In the genomic region with DNA sequence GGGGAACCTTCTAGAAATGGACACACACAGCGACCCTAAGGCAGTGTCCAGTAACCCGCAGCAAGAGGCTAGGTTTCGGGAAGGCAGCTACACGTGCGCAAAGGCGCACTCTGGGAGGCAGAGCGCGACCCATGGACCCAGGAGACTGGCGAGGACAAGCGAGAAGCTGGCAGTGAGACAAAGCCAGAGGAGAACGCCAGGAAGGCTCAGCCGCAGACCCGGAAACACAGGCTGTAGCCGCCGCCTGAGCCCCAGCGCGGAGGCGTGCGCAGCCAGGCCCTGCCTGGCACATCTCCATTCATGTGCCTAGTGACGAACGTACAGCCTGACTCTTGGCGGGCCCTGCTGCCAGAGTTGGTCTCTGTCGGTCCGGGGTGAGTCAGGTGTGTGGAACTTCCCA, we compare ENCODE assay signal across 8 mouse cellular contexts. TPM values are rescaled to one million over a fixed set of nuclear protein-coding genes. Genes with fewer than 3 reads are reported as not detected.
DNase-seq lines count a peak whose midpoint lies in the region; ATAC-seq lines count a peak whose summit lies in the region.

No protein-coding gene starts in this region.

- peaks cover 69% of the 10 kb centered on the region for H3K27me3 ChIP-seq in forebrain, embryonic 11.5 days (ENCODE audit: control insufficient read depth, insufficient read depth, low read length)
- peaks cover 100% of the 10 kb centered on the region for H3K27me3 ChIP-seq in midbrain, embryonic 10.5 days (ENCODE audit: low read depth, poor library complexity, severe bottlenecking)

- peaks cover 9% of the 10 kb centered on the region; the same call in 1 of the 2 replicates for H3K4me1 ChIP-seq in forebrain, embryonic 11.5 days (replicated peaks; ENCODE audit: control insufficient read depth, insufficient read depth, low read length)
- peaks cover 74% of the 10 kb centered on the region for H3K4me1 ChIP-seq in midbrain, embryonic 10.5 days

- no peaks in the 10 kb centered on the region for H3K9me3 ChIP-seq in forebrain, embryonic 11.5 days (ENCODE audit: control insufficient read depth, low read length)
- no peaks in the 10 kb centered on the region for H3K9me3 ChIP-seq in midbrain, embryonic 10.5 days (replicated peaks)

- H3K36me3 ChIP-seq in forebrain, embryonic 11.5 days (ENCODE audit: control insufficient read depth, insufficient read depth, low read length) = no peaks in the 10 kb centered on the region
- H3K36me3 ChIP-seq in midbrain, embryonic 10.5 days = no peaks in the 10 kb centered on the region

- peak overlapping the region; percentile 67; the same call in 1 of the 2 replicates for H3K4me2 ChIP-seq in forebrain, embryonic 11.5 days (ENCODE audit: low read depth, low read length, severe bottlenecking)

- DNase-seq in cerebellum, postnatal 14 days = peak; percentile 53 to 61
- no peak for DNase-seq in cerebellum, adult 9-11 months
- DNase-seq in MN1 (ENCODE audit: low spot score) = peak; percentile 77
- DNase-seq in forebrain, embryonic 11.5 days (ENCODE audit: low spot score) = peak; percentile 67
- peak; percentile 63 to 72 for DNase-seq in heart, postnatal 36 days
- DNase-seq in kidney, postnatal 36 days = peak; percentile 75 to 76
- DNase-seq in midbrain, embryonic 10.5 days (ENCODE audit: low spot score) = peak; percentile 42
- DNase-seq in thymus, postnatal 14 days = peak; percentile 70

- no peak overlapping the region; the same call in 1 of the 2 replicates for H3K4me3 ChIP-seq in forebrain, embryonic 11.5 days (ENCODE audit: low read depth, low read length)
- peak overlapping the region; percentile 69 for H3K4me3 ChIP-seq in midbrain, embryonic 10.5 days

- no peak for ATAC-seq in forebrain, embryonic 11.5 days (replicated peaks; ENCODE audit: low FRiP score)

- peak overlapping the region; percentile 23; the same call in 1 of the 2 replicates for H3K9ac ChIP-seq in forebrain, embryonic 11.5 days (ENCODE audit: low read length)

- no peak overlapping the region for H3K27ac ChIP-seq in forebrain, embryonic 11.5 days (ENCODE audit: low read depth, low read length)
- peak overlapping the region; percentile 97 for H3K27ac ChIP-seq in midbrain, embryonic 10.5 days (replicated peaks)

- intact Hi-C loops in heart, postnatal 36 days (cut with DNase I) = loop anchor here (1.0 kb wide), 1 partner anchor 37 kb away; no protein-coding TSS in a partner anchor

- WGBS in forebrain, embryonic 11.5 days = 5% methylated on average over 24 of the region's 24 CpGs
- 5% methylated on average over 24 of the region's 24 CpGs for WGBS in midbrain, embryonic 10.5 days

RNA-seq across cellular contexts. Expression of a gene that starts 30.9 kb away (rescaled TPM):
- polyA plus RNA-seq in forebrain, embryonic 11.5 days (2014; fragmentation: Nextera tagmentation; extraction: Ambion mirVana) = 23.5 and 26.3 TPM in 2 replicates
- total RNA-seq in heart, postnatal 36 days (2021) = 10 to 100 TPM; 20.0 to 25.9 TPM
- 17.9 and 22.4 TPM in 2 replicates for polyA plus RNA-seq in midbrain, embryonic 10.5 days (2016; fragmentation: Nextera tagmentation; extraction: Ambion mirVana)
